Mouse (Mus musculus) lung, embryonic 16.5 days (tissue): ENCODE measurements around the gene Kif1c. TPM values are rescaled to one million over a fixed set of nuclear protein-coding genes. Genes with fewer than 3 reads are reported as not detected.
"Not testable (repeated sequence)": the region's sequence is repeated elsewhere in the genome, so short reads cannot be mapped to it uniquely, and the experiment has no call there.

Experiments
- ATAC-seq: fragments of 200-750 bp; cut with Nextera tagmentation; 2 replicates; pipeline ENCODE4 v1.8.0; 2017; ENCODE audit warnings: low read depth, mild to moderate bottlenecking, moderate library complexity
- H3K27ac ChIP-seq: fragments of 300-500 bp; sonication (generic); 2 replicates; pipeline ENCODE4 v1.5.1; 2014; ENCODE audit warnings: mild to moderate bottlenecking, control low read depth, low read length
- H3K27me3 ChIP-seq: fragments of 300-500 bp; sonication (generic); 2 replicates; pipeline ENCODE4 v1.6.1; 2014; ENCODE audit warnings: low read depth, low read length, mixed read lengths; ENCODE audit not compliant: control insufficient read depth, insufficient read depth
- H3K36me3 ChIP-seq: fragments of 300-500 bp; sonication (generic); 2 replicates; pipeline ENCODE4 v1.6.1; 2014; ENCODE audit warnings: low read length; ENCODE audit not compliant: control insufficient read depth, insufficient read depth
- H3K4me1 ChIP-seq: fragments of 300-500 bp; sonication (generic); replicated peaks from 2 replicates; pipeline ENCODE4 v1.6.1; 2014; ENCODE audit warnings: low read length, mixed read lengths; ENCODE audit not compliant: control insufficient read depth, insufficient read depth
- H3K4me2 ChIP-seq: fragments of 300-500 bp; sonication (generic); 2 replicates; pipeline ENCODE4 v1.6.1; 2014; ENCODE audit warnings: low read depth, low read length, control low read depth
- H3K4me3 ChIP-seq: fragments of 300-500 bp; sonication (generic); 2 replicates; pipeline ENCODE4 v1.5.1; 2014; ENCODE audit warnings: mild to moderate bottlenecking, low read length, control low read depth
- H3K9ac ChIP-seq: fragments of 300-500 bp; sonication (generic); 2 replicates; pipeline ENCODE4 v1.6.1; 2014; ENCODE audit warnings: low read length, control low read depth
- H3K9me3 ChIP-seq: fragments of 300-500 bp; sonication (generic); 2 replicates; pipeline ENCODE4 v1.6.1; 2016; ENCODE audit warnings: low read length; ENCODE audit not compliant: control insufficient read depth
- WGBS: fragments of 180-500 bp; shearing (Covaris S2); extraction: QIAGEN DNeasy Blood & Tissue Kit; methylation state at CpG from one replicate; pipeline ENCODE4 v1.1.7; 2014; 5-methylcytosine and 5-hydroxymethylcytosine counted together
- polyA plus RNA-seq: library from polyadenylated mRNA; unstranded; fragments of >200 nt; fragmentation: Nextera tagmentation; extraction: Ambion mirVana; gene quantifications from 2 replicates; pipeline ENCODE4 v1.2.1, GENCODE M21; 2015

Kif1c gene
- polyA plus RNA-seq, 1 experiment from 2014 or later: 3.4 TPM

DNA sequence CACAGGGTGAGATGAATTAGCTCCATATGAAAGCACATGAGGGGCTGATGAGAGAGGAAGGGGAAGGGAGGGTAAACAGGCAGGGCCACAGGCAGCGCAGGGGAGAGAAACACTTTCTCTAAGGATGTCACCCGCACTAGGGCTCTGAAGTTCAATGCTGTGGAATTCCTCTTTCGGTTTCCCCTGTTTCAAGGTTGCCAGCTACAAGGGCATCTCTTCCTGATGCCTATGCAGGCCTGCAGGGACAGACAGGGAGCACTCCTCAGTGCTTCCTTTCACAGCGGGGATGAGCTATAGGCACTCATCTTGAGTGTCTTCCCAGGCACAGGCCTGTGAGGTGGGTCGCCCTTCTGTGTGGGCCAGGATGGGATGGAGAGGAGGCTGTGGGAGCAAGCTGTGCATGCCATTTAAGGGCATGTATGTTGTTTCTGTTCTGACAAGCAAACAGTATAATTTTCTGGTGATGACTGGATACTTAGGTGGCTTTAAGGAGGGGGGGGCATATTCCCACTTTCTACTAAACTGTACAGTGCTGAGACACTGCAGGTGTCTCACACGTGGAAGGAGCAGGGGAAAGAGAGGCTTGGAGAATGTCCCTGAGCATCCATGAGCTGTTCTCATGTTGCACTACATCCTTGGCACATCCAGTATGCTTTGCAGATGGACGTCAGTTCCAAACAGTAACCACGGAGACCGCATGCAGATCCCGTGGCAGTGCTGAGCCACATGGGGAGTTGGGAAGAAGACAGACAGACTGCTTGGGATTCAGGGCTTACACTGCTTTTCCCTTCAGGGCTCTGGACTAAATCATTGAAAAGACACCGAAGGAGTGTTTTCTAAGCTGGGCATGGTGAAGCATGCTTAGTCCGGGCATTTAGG lies 42.5 kb downstream of the Kif1c start:
- Histone ChIP-seq H3K4me1 (no peaks in the 10 kb centered on the region), H3K4me3 (no peak overlapping the region), H3K9me3 (no peaks in the 10 kb centered on the region), H3K27ac (no peak overlapping the region), H3K36me3 (no peaks in the 10 kb centered on the region), H3K9ac (no peak overlapping the region), H3K4me2 (no peak overlapping the region), H3K27me3 (no peaks in the 10 kb centered on the region)
- no peak for ATAC-seq
- 75% methylated on average over 12 of the region's 12 CpGs for WGBS

DNA sequence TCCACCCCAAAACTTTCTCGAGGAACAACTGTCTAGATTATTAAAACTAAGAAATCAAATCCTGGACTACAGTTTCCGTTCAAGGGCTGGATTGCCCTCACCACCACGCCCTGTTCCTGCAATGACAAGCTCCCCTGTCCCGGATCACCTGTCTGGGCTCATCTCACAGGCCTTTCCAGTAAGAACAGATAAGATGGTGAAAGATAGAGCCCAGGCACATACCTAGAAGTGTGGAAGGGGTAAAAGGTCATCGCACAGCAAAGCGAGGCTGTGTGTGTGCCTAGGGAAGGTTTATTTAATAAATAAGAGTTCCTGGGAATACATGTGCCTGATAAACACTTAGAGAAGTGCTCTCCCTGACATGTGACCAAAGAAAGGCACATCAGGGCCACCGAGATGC lies 45.3 kb downstream of the Kif1c start:
- no peak overlapping the region for H3K4me3 ChIP-seq

GRCm38 (mm10) chr11:70747876-70748545 lies 47.7 kb downstream of the Kif1c start:
- no peaks in the 10 kb centered on the region for H3K36me3 ChIP-seq
- no peaks in the 10 kb centered on the region for H3K4me1 ChIP-seq
- no peak overlapping the region for H3K27ac ChIP-seq
- no peak for ATAC-seq
- H3K27me3 ChIP-seq: no peaks in the 10 kb centered on the region
- no peak overlapping the region for H3K4me3 ChIP-seq
- H3K9ac ChIP-seq: no peak overlapping the region
- H3K4me2 ChIP-seq: no peak overlapping the region
- WGBS: 77% methylated on average over 4 of the region's 4 CpGs
- H3K9me3 ChIP-seq: no peaks in the 10 kb centered on the region

More for the DNA sequence above, 45.3 kb downstream of the Kif1c start:
- Histone ChIP-seq H3K9me3 (no peaks in the 10 kb centered on the region), H3K4me1 (no peaks in the 10 kb centered on the region), H3K36me3 (no peaks in the 10 kb centered on the region), H3K4me2 (no peak overlapping the region), H3K9ac (no peak overlapping the region), H3K27ac (no peak overlapping the region), H3K27me3 (no peaks in the 10 kb centered on the region)
- ATAC-seq: no peak
- 54% methylated on average over 7 of the region's 7 CpGs for WGBS

DNA sequence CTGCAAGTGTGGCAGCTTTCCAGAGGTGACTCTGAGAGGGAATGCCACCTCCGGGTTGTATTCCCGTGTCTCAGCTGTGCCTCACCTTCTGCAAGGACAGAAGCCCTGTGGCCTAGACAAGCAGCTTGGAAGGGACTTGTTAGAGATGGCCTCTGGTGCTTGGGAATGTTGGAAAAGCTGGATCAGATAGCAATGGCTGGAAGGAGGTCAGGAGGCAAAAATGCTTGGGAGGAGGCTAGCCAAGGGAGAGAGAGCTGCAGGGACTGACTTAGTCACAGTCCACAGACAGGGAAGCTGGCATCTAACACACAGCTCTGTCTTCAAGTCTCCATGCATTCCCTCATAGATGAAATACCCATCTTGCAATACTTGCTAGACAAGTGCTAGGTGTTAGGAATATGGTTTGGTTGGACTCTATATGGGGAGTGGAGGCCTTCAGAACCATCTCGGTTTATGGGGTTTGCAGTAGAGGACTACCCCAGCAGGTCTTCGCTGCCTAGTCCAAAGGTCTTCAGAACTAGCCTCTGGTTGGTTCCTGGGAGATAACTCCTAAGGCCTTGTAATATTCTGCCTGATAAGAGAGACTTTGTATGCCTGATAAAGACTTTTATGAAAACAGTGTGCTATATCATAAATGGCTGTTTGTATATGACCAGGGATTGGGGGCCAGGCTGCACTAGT lies 52.1 kb downstream of the Kif1c start:
- WGBS: 66% methylated on average over 4 of the region's 4 CpGs
- Histone ChIP-seq H3K9me3 (no peaks in the 10 kb centered on the region), H3K27ac (no peak overlapping the region), H3K9ac (no peak overlapping the region), H3K4me1 (no peaks in the 10 kb centered on the region), H3K27me3 (no peaks in the 10 kb centered on the region), H3K4me2 (no peak overlapping the region), H3K4me3 (no peak overlapping the region), H3K36me3 (no peaks in the 10 kb centered on the region)
- no peak for ATAC-seq

- no peaks in the 10 kb centered on the region for H3K27me3 ChIP-seq
- H3K4me2 ChIP-seq: no peak overlapping the region
- H3K4me3 ChIP-seq: no peak overlapping the region
- no peaks in the 10 kb centered on the region for H3K4me1 ChIP-seq
- H3K27ac ChIP-seq: no peak overlapping the region
- no peak for ATAC-seq
- H3K9me3 ChIP-seq: no peaks in the 10 kb centered on the region
- H3K36me3 ChIP-seq: no peaks in the 10 kb centered on the region
- WGBS: 88% methylated on average over 10 of the region's 10 CpGs
- no peak overlapping the region for H3K9ac ChIP-seq
Measured at GRCm38 (mm10) chr11:70753146-70753545, 52.8 kb downstream of the Kif1c start.

GRCm38 (mm10) chr11:70754476-70754875 lies 54.1 kb downstream of the Kif1c start:
- H3K4me3 ChIP-seq: no peak overlapping the region
- H3K4me1 ChIP-seq: no peaks in the 10 kb centered on the region
- no peaks in the 10 kb centered on the region for H3K36me3 ChIP-seq
- H3K27ac ChIP-seq: no peak overlapping the region
- ATAC-seq: no peak
- H3K27me3 ChIP-seq: no peaks in the 10 kb centered on the region
- H3K9me3 ChIP-seq: no peaks in the 10 kb centered on the region
- H3K9ac ChIP-seq: peak overlapping the region; percentile 35; the same call in 1 of the 2 replicates
- no peak overlapping the region for H3K4me2 ChIP-seq
- WGBS: 69% methylated on average over 4 of the region's 4 CpGs

DNA sequence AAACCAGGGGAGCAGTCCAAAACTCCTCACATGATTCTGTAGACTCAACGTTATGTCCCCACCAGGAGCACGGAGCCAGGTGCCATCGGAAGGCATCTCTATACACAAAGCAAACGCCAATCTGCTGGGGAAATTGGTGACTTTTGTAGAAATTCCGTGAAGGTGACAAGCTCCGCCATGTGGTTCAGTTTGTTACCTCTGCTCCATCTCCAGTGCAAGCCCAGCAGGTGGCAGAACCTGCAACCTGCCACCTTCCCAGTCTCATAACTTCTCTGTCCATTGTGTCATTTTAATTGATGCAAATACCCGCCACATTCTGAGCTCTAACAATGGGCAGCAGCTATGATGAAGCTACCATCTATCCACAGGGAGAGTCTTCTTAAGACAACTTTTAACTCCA lies 54.6 kb downstream of the Kif1c start:
- no peak overlapping the region for H3K4me3 ChIP-seq

DNA sequence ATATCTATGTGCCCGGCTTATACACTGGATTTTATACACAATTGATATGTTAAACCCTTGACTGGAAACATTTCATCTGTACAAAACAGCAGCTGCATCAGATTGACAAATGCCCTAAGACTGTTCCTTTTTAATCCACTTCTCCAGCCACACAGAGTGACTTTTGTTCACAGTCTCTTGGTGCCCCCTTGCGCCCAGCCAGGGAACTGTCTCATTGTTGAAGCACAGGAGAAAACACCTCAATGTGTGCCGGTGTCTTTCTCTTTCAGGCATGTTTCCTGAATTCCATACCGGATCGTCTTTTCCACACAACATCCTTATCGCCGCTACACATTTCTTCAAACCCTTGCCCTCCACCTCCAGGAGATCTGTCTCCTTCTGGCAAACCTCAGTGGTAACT lies 55.3 kb downstream of the Kif1c start:
- Histone ChIP-seq H3K9ac (no peak overlapping the region), H3K27ac (no peak overlapping the region), H3K36me3 (no peaks in the 10 kb centered on the region), H3K9me3 (no peaks in the 10 kb centered on the region), H3K4me1 (no peaks in the 10 kb centered on the region), H3K27me3 (no peaks in the 10 kb centered on the region), H3K4me3 (no peak overlapping the region), H3K4me2 (no peak overlapping the region)
- WGBS: 5% methylated on average over 7 of the region's 7 CpGs
- peak; percentile 51; the same call in 1 of the 2 replicates for ATAC-seq

More for the DNA sequence above, 54.6 kb downstream of the Kif1c start:
- H3K36me3 ChIP-seq: no peaks in the 10 kb centered on the region
- H3K9me3 ChIP-seq: no peaks in the 10 kb centered on the region
- WGBS: 50% methylated on average over 7 of the region's 7 CpGs
- H3K4me1 ChIP-seq: no peaks in the 10 kb centered on the region
- H3K9ac ChIP-seq: no peak overlapping the region
- H3K27ac ChIP-seq: no peak overlapping the region
- no peak overlapping the region for H3K4me2 ChIP-seq
- no peaks in the 10 kb centered on the region for H3K27me3 ChIP-seq
- ATAC-seq: no peak

DNA sequence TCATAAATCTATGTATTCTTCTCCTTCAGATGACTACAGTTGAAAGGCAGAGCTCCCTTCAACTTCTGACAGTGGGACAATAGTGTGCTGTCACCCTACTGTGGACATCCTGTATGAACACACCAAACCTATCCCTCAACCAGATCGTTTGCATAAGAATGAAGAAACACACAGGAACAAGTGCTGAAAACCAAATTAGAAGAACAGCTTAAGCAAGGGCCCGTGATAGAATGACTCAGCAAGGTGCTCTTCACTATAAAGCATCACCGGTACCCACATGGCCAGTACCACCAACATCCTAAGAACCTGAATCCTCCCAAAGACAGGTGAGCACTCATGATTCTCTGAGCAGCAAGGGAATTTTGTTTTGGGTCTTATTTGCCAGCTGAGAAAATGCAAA lies 60.1 kb downstream of the Kif1c start:
- H3K9ac ChIP-seq, H3K4me2 ChIP-seq, H3K36me3 ChIP-seq, H3K9me3 ChIP-seq, H3K27me3 ChIP-seq, H3K27ac ChIP-seq, H3K4me1 ChIP-seq, ATAC-seq, H3K4me3 ChIP-seq: not testable (repeated sequence)
- WGBS: 62% methylated on average over 3 of the region's 3 CpGs
